Mouse (Mus musculus): ENCODE measurements around the gene Fgg.

The Fgg gene

GRCm38 (mm10) chr3:83027546-83028251, 20.2 kb downstream of the Fgg start:
- no peak for DNase-seq (ENCODE audit: low spot score)

GRCm38 (mm10) chr3:83030331-83030730, 22.8 kb downstream of the Fgg start:
- DNase-seq (ENCODE audit: low spot score): no peak

GRCm38 (mm10) chr3:83032746-83033308, 25.3 kb downstream of the Fgg start:
- no peak for DNase-seq (ENCODE audit: low spot score)

- DNase-seq (ENCODE audit: low spot score): no peak
Observed at GRCm38 (mm10) chr3:83033801-83034200, 26.3 kb downstream of the Fgg start.

GRCm38 (mm10) chr3:83038865-83039264, 31.3 kb downstream of the Fgg start:
- DNase-seq (ENCODE audit: low spot score): no peak

GRCm38 (mm10) chr3:83039666-83040065, 32.1 kb downstream of the Fgg start:
- no peak for DNase-seq (ENCODE audit: low spot score)

GRCm38 (mm10) chr3:83042451-83042850, 34.9 kb downstream of the Fgg start:
- DNase-seq (ENCODE audit: low spot score): no peak

- no peak for DNase-seq (ENCODE audit: low spot score)
Observed at GRCm38 (mm10) chr3:83046649-83047048, 39.1 kb downstream of the Fgg start.

- no peak for DNase-seq (ENCODE audit: low spot score)
Observed at GRCm38 (mm10) chr3:83049680-83050079, 42.2 kb downstream of the Fgg start, which contains the start of gene Fgb. Fgb (minus strand) TSS chr3:83049863.

GRCm38 (mm10) chr3:83050661-83051060, 43.1 kb downstream of the Fgg start:
- DNase-seq (ENCODE audit: low spot score): no peak

- no peak for DNase-seq (ENCODE audit: low spot score)
Observed at GRCm38 (mm10) chr3:83052102-83052501, 44.6 kb downstream of the Fgg start.

GRCm38 (mm10) chr3:83053126-83053525, 45.6 kb downstream of the Fgg start:
- no peak for DNase-seq (ENCODE audit: low spot score)

- peak; percentile 16 for DNase-seq (ENCODE audit: low spot score)
Observed at GRCm38 (mm10) chr3:83053758-83054157, 46.2 kb downstream of the Fgg start.

- DNase-seq (ENCODE audit: low spot score): no peak
Observed at GRCm38 (mm10) chr3:83054759-83055158, 47.2 kb downstream of the Fgg start.

- peak; percentile 99 for DNase-seq (ENCODE audit: low spot score)
Observed at GRCm38 (mm10) chr3:83055281-83056038, 47.9 kb downstream of the Fgg start, which contains the start of gene Plrg1. Plrg1 (plus strand) TSS chr3:83055522.

- no peak for DNase-seq (ENCODE audit: low spot score)
Observed at GRCm38 (mm10) chr3:83057046-83057445, 49.5 kb downstream of the Fgg start.

Measured in T-cell, adult 2 months (primary cell).